Mouse (Mus musculus) hindlimb bud, embryonic 11.5 days (tissue): ENCODE results near the gene Dip2a.

ENCODE experiments used
- DNase-seq: peaks from one replicate; pipeline ENCODE4 v3.0.0-alpha.2; 2012; ENCODE audit warnings: low read depth, low spot score; ENCODE audit errors: extremely low spot score

Dip2a gene

DNA sequence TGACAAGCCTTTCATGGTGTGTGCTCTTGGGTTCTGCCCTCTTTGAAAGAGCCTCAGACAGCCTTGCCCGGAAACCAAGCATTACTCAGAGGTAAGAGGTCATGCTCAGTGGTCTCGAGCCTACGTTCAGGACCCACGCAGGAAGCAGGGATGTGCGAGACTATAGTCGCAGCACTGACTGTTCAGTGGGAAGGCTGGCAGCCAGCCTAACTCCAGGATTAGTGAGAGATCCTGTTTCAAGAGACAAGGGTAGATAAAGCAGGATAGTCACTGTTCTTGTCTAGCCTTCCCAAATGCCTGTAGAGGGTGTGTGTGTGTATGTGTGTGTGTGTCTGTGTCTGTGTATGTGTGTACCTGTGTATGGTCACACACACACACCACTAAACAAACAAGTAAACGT is 28.9 kb downstream of the Dip2a start:
- no peak for DNase-seq

DNA sequence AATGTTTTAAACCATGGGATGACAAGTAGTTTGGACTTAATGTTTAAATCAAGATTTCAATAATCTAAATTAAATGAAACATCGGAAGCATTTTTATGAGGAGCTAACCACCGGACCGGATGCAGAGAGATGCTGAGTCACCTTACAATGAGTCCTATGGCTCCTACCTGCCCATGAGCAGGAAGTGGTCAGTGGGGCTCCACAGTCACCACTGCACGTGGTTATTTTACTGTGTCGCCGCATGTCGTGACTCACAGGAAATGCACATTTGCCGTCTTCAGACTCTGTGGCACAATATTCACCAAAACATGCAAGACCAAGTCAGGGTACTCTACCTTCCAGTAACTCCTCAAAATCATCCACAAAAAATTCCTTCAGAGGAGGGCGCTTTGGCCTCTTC is 38.4 kb downstream of the Dip2a start:
- DNase-seq = no peak

DNA sequence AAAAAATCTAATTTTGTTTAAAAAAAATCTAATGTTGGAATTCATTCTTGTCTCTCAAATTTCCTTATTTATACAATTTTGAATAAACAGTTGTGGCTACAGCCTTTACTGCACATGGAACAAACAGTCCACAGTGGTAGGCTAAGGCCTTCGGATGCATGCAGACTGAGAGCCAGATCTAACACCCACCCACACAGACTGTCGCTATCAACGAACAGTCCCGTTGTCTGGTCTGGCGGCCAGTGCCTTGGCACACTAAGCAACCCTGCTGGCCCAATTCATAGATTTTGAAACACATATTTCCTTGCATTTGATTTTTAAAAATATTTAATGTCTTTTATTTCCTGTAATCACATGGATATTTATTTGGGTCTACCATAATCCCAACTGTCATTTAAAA is 45.0 kb downstream of the Dip2a start:
- no peak for DNase-seq

DNA sequence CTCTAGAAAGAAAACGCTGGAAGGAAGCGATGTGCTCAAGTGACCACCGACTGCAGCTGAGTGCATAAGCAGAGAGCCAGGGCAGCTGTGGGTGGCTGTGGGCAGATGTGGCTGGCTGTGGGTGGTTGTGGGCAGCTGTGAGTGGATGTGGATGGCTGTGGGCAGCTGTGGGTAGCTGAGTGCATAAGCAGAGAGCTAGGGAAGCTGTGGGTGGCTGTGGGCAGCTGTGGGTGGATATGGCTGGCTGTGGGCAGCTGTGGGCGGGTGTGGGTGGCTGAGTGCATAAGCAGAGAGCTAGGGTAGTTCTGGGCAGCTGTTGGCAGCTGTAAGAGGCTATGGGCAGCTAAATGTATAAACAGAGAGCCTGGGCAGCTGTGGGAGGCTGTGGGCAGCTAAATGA is 51.9 kb downstream of the Dip2a start:
- DNase-seq = no peak

DNA sequence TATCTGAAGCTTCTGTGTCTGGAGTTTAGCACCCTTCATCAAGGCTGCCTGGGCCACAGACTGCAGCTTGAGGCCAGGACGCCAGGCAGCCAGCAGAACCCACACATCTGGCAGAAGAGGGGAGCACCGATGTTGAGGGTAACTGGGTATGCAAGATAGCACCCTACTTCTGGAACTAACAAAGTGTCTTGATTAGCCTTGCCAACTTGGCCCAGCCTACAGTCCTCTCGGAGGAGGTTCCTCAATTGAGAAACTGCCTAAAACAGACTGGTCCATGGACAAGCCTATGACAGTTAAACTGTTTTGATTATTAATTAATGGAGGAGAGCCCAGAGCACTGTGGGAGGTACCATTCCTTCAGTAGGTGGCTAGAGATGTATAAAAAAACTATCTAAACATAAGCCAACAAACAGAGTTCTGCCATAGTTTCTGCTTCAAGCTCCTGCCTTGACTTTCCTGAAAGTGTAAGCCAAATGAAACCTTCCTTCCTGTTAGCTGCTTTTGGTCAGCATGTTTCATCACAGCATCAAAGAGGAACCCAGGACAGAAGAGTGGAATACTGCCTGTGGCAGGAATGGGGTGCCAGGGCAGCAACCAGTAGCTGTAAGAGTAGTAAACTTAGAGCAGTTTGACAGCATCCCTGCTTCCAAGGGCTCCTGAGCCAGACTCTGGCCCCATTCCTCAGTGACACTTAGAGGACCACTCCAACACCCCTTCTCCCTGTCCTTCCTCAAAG is 55.0 kb downstream of the Dip2a start:
- no peak for DNase-seq

DNA sequence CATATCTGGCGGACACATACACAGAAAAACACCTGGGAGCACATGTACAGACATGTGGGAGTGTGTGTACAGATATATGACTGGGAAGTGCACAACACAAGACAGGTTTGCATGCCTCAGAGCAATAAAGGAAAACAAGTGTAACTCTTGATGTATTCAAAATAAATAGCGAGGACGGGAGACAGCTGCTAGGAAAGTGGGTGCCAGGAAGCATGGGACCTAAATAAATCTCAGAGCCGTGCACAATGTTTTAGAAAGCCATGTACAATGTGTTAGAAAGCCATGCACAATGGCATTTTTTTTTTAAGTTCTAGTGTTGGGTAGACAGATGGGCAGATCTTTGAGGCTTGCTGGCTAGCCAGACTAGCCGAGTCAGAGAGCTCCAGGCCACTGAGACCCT is 56.0 kb downstream of the Dip2a start:
- DNase-seq = no peak

DNA sequence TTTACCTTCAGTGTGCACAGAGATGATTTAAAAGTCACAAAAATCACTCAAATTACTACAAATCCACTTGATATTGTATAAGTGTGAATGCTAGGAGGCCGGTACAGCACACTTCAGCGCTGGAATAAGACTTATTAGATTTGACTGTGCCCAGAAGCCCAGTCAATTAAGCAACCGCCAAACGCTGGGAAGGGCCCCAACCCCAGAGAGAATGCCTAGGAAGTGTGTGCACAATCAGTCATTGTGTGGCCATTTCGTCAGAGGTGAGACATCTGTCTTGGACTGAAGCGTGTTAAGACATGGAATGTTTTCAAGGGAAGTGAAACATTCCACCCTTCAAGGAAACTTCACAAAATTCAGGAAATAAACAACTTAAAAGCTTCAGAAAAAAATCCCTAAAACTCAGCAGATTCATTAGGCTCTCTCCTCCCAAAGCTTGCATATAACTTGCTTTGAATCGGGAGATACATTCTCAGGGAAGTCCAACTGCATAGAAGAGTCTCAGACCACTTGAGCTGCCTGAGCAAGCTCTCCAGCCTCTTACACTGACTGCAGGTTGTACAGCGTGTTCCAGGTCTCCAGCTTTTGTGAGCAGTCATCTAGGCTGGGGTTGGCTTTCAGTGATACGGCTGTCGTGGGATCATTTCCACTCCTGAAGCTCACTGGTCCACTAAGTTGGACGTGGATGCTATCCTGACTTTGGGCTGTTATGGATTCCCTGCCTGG is 56.7 kb downstream of the Dip2a start:
- DNase-seq = no peak

DNA sequence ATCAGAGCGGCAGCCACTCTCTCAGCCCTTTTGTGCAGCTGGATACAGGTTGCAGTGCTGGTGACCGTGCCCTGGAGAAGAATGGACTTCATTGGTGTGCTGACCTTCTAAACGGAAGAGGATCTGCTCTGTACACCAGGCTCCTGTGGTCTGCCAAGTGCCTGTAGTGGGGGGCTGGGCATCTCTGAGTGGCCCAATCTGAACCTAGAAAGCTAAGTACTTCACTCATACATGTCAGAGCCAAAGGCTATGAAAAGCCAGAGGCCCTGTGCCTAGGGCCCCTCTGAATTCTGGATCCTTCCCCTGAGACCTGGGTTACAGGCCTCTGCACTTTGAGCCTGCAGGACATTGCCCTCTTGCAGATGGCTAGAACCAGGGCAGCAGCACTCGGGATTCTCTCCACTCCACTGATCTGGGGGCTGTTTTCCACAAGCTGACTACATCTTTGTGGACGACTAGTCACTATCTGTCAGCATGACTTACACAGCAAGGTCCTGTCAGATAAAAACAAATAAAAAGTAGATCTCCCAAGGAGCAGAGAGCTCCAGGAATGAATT is 66.5 kb downstream of the Dip2a start:
- no peak for DNase-seq

DNA sequence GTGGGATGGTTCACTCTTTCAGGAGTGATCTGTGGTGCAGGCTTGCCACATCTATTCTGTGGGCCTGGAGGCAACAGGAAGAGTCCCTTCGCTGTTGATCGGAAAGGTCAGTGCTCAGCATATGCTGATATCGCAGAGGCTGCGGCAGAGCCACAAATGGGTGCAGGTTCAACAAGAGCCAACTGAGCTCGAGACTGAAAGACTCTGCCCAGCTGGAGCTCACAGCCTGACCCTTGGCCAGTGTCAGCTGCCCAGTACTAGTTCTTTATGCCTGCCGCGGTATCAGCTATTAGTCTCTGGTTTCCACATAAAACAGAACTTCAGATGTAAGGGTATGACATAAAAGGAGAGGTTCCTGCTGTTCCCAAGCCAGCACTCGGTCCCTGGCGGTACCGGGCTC is 69.8 kb downstream of the Dip2a start:
- DNase-seq = no peak

DNA sequence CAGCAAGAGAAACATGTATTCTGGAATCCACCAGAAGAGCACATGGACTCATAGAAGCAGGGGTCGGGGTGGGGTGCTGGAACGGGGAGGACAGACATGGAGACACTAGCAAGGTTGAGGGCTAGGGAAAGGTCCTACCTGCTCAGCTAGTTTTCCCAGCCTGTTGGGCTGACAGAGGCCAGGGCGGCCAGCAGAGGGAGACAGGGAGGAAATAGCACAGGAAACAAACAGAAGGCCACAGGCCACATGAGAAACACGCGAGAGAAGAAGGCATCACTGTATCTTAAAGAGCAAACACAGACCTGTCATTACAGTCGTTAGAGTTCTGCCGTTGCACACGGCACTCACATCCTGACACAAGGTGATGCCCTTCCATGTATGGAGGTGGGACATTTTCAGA is 73.9 kb downstream of the Dip2a start:
- no peak for DNase-seq

DNA sequence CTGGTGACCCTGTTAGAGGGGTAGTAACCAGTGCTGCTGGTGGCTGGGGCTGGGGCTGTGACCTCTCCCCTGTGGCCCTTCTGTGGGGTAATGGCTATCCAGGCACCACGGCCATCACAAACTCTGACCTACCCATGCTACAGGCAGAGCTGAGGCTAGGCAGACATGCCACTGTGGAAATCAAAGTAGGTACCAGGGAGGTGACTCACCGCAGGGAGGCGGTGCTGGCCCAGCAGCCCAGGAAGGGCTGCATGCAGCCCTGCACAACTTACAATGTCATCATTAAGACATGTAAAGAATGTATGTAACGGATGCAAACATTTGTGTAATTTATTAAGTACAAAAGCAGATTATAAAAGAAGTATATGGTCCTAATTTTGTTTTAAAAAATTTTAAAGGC is 82.7 kb downstream of the Dip2a start:
- DNase-seq = no peak

DNA sequence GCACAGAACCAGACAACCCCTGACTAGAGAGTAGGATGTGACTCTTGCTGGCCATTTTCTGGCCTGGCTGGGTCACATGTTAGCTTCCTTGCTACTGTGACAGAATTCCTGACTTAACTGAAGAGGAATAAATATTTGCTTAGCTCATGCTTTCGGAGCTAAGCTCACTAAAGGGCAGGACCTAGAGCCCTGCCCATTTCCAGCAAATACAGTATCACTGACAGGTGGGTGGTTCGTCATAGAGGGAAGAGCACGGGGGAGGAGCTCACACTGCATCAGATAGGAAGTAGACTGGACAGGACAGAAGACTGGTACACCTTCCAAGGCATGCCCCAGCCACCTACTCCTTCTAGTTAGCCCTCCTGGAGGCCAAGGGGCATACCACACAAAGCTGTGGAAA is 83.6 kb downstream of the Dip2a start:
- no peak for DNase-seq

DNA sequence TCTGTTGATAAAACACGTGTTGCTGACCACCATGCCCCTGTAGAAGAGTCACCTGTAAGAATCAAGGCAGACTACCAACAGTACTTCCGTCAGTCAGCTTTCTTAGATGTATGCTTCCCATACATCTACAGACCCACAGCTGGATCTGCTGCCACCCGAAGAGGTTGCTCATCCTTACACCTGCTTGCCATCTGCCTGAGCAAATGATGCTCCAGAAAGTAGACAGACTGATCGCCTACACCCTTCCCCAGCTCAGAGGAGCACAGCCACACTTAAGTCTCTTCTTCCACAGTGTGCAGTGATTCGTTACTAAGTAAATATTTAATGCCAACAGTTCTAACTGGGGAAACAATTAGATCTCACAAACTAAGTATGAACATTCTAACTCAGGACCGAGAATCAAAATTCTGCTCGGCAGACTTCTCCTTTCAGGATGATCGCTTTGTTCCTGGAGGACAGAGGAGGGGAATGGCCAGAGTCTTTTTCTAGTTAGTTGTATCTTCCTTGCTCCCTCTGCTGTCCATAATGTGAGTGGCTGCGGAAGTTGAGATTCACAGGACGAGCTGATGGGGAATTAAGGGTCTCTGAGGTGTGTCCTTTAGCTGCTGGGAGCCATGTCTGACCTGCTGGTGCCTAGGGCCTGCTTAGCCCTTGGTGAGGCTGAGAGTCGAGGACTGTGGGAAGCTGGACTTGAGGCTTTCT is 84.6 kb downstream of the Dip2a start:
- DNase-seq = no peak

DNA sequence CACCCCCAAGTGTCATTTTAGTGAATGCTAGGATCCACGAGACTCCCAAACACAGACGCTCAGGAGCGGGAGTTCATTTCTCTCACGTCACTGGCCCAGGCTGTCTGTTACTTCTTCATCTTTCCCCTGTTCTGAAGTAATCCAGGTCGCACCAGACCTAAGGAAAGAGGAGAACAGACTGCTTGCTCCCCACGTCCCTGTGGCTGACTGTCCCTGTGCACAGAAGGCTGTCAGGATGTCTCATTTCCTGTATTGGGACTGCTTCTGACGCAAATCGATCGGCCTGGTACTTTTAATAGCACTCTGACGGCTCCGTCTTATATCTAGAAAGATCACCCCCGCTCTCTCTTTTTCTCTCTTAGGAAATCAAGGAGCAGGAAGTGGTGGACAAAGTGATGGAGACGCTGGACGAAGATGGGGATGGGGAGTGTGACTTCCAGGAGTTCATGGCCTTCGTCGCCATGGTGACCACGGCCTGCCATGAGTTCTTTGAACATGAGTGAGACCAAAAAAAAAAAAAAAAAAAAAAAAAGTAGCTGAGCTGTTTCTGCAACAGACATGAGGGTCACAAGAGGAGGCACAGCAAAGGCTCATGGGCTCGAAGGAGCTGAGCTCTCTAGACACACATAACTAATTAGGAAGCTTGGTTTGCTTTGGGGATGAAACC is 85.4 kb downstream of the Dip2a start:
- DNase-seq = no peak

DNA sequence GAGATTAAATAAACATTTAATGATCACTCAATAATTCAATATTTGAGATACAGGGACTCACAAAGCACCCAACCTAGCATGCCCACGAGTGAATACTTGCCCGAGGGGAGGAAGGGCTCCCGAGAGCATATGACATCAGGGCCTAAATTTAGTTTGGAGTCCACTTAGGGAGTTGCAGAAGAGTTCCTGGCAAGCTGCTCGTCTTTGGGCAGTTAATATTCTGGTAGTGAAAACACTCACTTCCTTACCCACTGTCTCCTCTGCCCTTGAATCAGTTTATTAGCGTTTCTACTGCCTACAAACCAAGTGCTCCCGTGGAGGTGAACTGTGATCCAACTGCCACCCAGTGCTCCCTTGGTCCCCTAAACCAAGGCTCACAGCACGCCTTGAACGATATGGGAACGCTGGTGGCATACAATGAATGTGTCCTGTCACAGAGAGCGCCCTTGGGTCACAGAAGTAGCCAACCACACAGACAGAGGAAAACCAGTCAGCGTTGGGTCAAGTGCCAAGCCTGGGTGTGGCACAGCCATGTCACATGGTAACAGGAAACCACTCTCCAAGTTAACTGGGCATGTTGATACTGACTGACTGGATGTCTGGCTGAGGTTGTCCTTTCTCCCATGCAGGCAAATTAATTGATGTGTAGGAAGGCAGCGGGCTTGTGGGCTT is 87.2 kb downstream of the Dip2a start:
- no peak for DNase-seq

DNA sequence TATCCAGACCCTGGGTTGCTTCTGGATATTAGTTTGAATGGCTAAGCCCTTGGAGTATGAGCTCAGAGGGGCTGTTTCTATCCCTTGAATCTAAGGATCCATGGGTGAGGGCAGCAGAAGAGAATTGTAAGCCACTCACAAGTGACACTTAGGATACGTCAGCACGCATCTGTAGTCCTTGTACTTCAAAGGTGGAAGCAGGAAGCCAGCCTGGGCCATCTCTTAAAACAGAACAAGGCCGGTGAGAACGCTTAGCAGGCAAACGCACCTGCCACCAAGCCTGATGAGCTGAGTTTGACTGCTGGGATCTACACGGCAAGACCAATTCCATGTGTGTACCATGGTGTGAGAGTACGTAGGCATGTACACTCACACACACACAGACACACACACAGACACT is 87.9 kb downstream of the Dip2a start:
- no peak for DNase-seq

DNA sequence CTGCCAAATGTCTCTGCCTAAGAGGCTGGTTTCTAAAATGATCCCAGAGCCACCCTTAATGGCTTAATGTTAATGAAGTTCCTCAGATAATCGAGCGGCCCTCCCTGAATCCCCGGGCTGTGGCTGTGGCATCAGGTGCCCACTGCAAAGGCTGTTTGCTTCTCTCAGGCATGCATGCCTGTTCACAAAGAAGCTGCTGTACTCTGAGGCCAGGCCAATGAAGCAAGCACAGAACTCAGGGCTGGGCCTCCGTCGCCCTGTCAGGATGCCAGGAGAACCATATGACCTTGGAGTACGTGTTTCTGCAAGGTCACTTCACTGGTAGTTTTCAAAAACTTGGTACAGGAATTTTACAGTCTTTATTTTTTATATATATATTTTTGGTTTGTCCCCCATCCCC is 89.5 kb downstream of the Dip2a start:
- DNase-seq = no peak

DNA sequence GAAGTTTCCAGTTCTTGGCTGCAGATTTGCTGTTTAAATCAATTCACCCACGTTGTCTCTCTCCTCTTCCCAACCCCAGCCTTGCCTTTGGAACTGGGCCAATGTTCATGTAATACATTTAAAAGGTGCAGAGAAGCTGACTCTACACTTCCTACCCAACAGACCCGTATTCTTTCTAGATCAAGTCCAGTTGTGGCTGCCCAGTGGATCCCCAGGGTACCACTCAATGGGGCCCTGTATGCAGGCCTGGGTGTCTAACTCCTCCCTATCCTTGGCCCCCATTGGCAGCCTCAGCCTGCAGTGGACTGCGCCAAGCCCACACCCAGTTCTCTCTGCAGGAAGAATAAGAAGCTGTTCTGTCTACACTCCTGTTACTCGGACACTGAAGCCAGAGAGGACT is 91.6 kb downstream of the Dip2a start, which contains the start of gene S100b:
S100b (plus strand) TSS at position 318 of the 400 bp plus-strand sequence.
- DNase-seq = no peak

DNA sequence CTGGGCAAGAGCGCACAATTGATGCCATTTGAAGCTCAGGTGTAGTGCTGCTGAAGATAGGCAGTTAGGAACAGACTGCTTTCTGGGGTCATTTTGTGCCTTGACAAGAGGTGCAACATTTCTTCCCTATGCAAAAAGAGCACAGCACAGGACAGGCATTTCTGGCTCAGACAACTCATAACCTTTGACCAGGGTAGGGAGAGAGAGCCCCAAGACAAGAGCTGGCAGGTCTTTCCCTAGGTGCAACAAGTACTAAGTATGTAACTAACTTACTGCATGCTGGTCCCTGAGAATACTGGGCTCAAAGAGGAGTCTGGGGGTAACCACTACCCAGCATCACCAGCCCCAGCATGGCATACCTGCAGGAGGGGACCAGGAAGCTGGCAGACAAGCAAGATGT is 92.0 kb downstream of the Dip2a start:
- DNase-seq = no peak

DNA sequence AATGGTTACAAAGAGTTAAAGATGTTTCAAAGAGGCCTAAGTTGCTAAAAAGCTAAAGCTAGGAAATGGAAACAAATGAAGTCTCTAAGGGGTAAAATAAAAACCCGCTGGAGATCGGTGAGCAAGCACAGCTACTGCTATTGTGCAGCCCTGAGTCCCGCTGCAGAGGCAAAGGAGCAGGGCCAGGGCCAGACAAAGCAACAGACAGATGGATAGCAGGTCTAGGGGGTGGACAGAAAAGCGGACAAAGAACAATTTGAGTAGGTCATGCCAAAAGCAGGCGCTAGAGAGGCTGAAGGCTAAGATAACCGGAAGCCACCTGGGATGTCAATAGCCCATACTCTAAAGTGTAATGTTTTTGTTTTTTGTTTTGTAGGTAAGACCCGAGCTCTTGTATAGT is 94.2 kb downstream of the Dip2a start:
- no peak for DNase-seq

DNA sequence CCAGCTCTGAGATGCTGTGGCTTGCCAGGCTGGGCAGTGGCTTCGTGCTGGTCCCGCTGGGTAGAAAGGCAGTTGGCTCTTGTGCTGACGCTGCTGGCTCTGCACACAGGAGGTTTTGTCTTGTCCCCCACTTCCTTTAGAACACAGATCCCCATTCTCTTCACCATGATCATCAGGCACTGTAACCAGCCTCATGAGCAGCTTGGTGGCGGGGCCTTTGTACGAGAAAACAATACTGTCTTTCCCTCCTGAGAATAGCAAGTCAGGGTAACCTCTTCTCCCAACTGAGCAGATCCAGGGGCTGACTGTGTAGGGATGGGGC is 96.5 kb downstream of the Dip2a start:
- no peak for DNase-seq
